Mouse (Mus musculus) spleen, adult 18-20 months (tissue): ENCODE measurements around the gene Svs3b.
"Not testable (repeated sequence)": the region's sequence is repeated elsewhere in the genome, so short reads cannot be mapped to it uniquely, and the experiment has no call there.

ENCODE experiments used
- DNase-seq, 2 experiments: peaks; one replicate each; pipeline ENCODE4 v3.0.0; 2022; ENCODE audit warnings: mixed read lengths in 2 of 2

Svs3b gene

GRCm38 (mm10) chr2:164256540-164256939 lies at the start of gene Svs3b:
Gene Svs3b (minus strand): TSS chr2:164256640.
- DNase-seq, result not testable (repeated sequence)

- DNase-seq, result not testable (repeated sequence)
Observed at GRCm38 (mm10) chr2:164288968-164289367, 32.5 kb upstream of the Svs3b start, which contains the start of gene Svs3a. Gene Svs3a (plus strand): TSS chr2:164289268.

GRCm38 (mm10) chr2:164278359-164278758 lies 21.9 kb upstream of the Svs3b start, which contains the start of gene Svs4:
Gene Svs4 (minus strand): TSS chr2:164278459.
- DNase-seq, result no peak

- no peak for DNase-seq
Observed at GRCm38 (mm10) chr2:164238366-164238765, 18.1 kb downstream of the Svs3b start, which contains the start of gene Svs2. Gene Svs2 (minus strand): TSS chr2:164238466.

- no peak for DNase-seq
Observed at GRCm38 (mm10) chr2:164232671-164233070, 23.8 kb downstream of the Svs3b start.

GRCm38 (mm10) chr2:164228361-164229070 lies 27.9 kb downstream of the Svs3b start:
- no peak for DNase-seq

- no peak for DNase-seq
Observed at GRCm38 (mm10) chr2:164221522-164221921, 34.9 kb downstream of the Svs3b start, which contains the start of gene Wfdc15b. Gene Wfdc15b (minus strand): TSS chr2:164221660.

GRCm38 (mm10) chr2:164219295-164219694 lies 37.1 kb downstream of the Svs3b start:
- DNase-seq, result no peak

GRCm38 (mm10) chr2:164212711-164213110 lies 43.7 kb downstream of the Svs3b start:
- no peak for DNase-seq

GRCm38 (mm10) chr2:164210892-164211291 lies 45.5 kb downstream of the Svs3b start:
- DNase-seq, result no peak

GRCm38 (mm10) chr2:164206676-164207075 lies 49.8 kb downstream of the Svs3b start:
- no peak for DNase-seq

- not testable (repeated sequence) for DNase-seq
Observed at GRCm38 (mm10) chr2:164206011-164206410, 50.4 kb downstream of the Svs3b start.
